ENCODE assay signal across 20 mouse cellular contexts in the genomic region with DNA sequence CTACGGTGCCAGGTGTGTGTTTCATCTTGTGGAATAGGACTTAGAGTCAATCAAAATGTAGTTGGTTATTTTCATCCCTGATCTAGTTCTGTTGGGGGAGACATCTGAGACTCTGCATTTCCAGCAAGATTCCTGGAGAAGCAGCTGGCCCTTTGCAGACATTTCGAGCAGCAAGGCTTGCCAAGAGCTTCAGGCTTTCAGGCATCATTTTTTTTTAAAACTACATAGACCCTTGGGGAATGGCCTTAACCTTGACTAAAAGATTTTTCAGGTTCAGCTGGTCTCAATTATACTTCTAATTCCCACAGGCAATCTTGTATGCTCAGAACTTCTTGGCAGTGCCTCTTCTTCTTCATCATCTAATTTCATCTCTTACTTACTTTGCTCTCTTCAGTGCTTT. TPM values are rescaled to one million over a fixed set of nuclear protein-coding genes. Genes with fewer than 3 reads are reported as not detected.
"Had no signal": no experiment of that assay in that cellular context is flagged by ENCODE, and none has a peak within 500 bp of the region (broad histone marks: within the 10 kb centered on the region; RNA-seq: fewer than 3 reads in every experiment).

No protein-coding gene starts in this region.

- H3K4me2 ChIP-seq: lung, embryonic 14.5 days; midbrain, embryonic 12.5 days; neural tube, embryonic 13.5 days; neural tube, embryonic 15.5 days had no signal

- H3K9ac ChIP-seq: lung, embryonic 14.5 days; midbrain, embryonic 12.5 days; neural tube, embryonic 13.5 days; neural tube, embryonic 15.5 days had no signal

- H3K9me3 ChIP-seq: midbrain, embryonic 10.5 days; midbrain, embryonic 12.5 days; neural tube, embryonic 13.5 days; neural tube, embryonic 15.5 days had no signal

- H3K4me3 ChIP-seq: midbrain, embryonic 10.5 days; midbrain, embryonic 12.5 days; myocyte; neural tube, embryonic 13.5 days; neural tube, embryonic 15.5 days had no signal

- DNase-seq: lung, adult 18-20 months; lung, embryonic 14.5 days; lung, postnatal 10 days; lung, postnatal 4 days; midbrain, embryonic 14.5 days; retina, postnatal 1 day; right cerebral cortex, adult 18-20 months; right cerebral cortex, postnatal 25 days; right cerebral cortex, postnatal 4 days; spleen, adult 18-20 months; thymus, adult 18-20 months; thymus, postnatal 14 days; thymus, postnatal 36 days had no signal

- H3K27me3 ChIP-seq: midbrain, embryonic 12.5 days; neural tube, embryonic 13.5 days; neural tube, embryonic 15.5 days had no signal

- H3K27ac ChIP-seq: midbrain, embryonic 10.5 days; midbrain, embryonic 12.5 days; neural tube, embryonic 13.5 days; neural tube, embryonic 15.5 days had no signal

- H3K4me1 ChIP-seq: midbrain, embryonic 10.5 days; midbrain, embryonic 12.5 days; neural tube, embryonic 13.5 days; neural tube, embryonic 15.5 days had no signal

- ATAC-seq: midbrain, embryonic 16.5 days had no signal

- H3K36me3 ChIP-seq: midbrain, embryonic 10.5 days; midbrain, embryonic 12.5 days; neural tube, embryonic 13.5 days; neural tube, embryonic 15.5 days had no signal

RNA-seq across cellular contexts. Expression of gene Pld5, which starts 35.9 kb away (rescaled TPM):
- polyA plus RNA-seq: myocyte; thymus, postnatal 0 days had no signal
